Mouse (Mus musculus) duodenum, adult 2 months (tissue): ENCODE measurements around the gene H2-M10.3. TPM values are rescaled to one million over a fixed set of nuclear protein-coding genes. Genes with fewer than 3 reads are reported as not detected.

ENCODE experiments used
- polyA plus RNA-seq: library from polyadenylated mRNA; depleted of rRNA; stranded (reverse); fragments of >200 nt; gene quantifications from 2 replicates; pipeline ENCODE4 v1.2.3, GENCODE M21; 2012; ENCODE audit warnings: low replicate concordance; rRNA removed

H2-M10.3 gene
- not detected in 2 replicates for polyA plus RNA-seq

GRCm38 (mm10) chr17:36368317-36368716 lies at the start of gene H2-M10.3:
Gene H2-M10.3, minus strand, starts transcription at chr17:36368417.

GRCm38 (mm10) chr17:36326055-36326454 lies 42.2 kb downstream of the H2-M10.3 start, which contains the start of gene H2-M10.1:
Gene H2-M10.1, minus strand, starts transcription at chr17:36326155.

Other genes starting within 250 kb of the H2-M10.3 start
- gene Gm19684, start 246.7 kb downstream of the H2-M10.3 start, polyA plus RNA-seq = 0.06 TPM in 2 replicates
- 12.6 and 15.9 TPM in 2 replicates for gene Gm7030, start 239.0 kb downstream of the H2-M10.3 start, polyA plus RNA-seq
- 99.5 and 293 TPM in 2 replicates for gene Gm8909, start 199.9 kb downstream of the H2-M10.3 start, polyA plus RNA-seq
- gene H2-T3, start 178.1 kb downstream of the H2-M10.3 start, polyA plus RNA-seq = 118 and 133 TPM in 2 replicates
- gene Rpp21, start 110.3 kb downstream of the H2-M10.3 start, polyA plus RNA-seq = 132 and 151 TPM in 2 replicates
- gene Trim39, start 96.2 kb downstream of the H2-M10.3 start, polyA plus RNA-seq = 5.3 and 8.0 TPM in 2 replicates
- not detected in 2 replicates for gene H2-M10.2, start 81.9 kb downstream of the H2-M10.3 start, polyA plus RNA-seq
- gene H2-M10.1, start 42.3 kb downstream of the H2-M10.3 start, polyA plus RNA-seq = not detected in 2 replicates
- gene H2-M10.4, start 93.9 kb upstream of the H2-M10.3 start, polyA plus RNA-seq = not detected in 2 replicates
- not detected in 2 replicates for gene H2-M11, start 178.7 kb upstream of the H2-M10.3 start, polyA plus RNA-seq